Mouse (Mus musculus): ENCODE data around the gene Usp19. TPM values are rescaled to one million over a fixed set of nuclear protein-coding genes. Genes with fewer than 3 reads are reported as not detected.

Usp19 gene
- polyA plus RNA-seq, 1 experiment from 2014 or later, result 79.9 TPM

- DNase-seq (ENCODE audit: low spot score) (no peak), ATAC-seq (ENCODE audit: insufficient read depth, low FRiP score, low TSS enrichment) (no peak)
- Histone ChIP-seq H3K27ac (ENCODE audit: low read depth, low read length) (no peak overlapping the region), H3K9me3 (ENCODE audit: control insufficient read depth, low read length) (no peaks in the 10 kb centered on the region), H3K27me3 (ENCODE audit: control insufficient read depth, insufficient read depth, low read length) (no peaks in the 10 kb centered on the region), H3K4me3 (ENCODE audit: low read depth, low read length) (peak overlapping the region; percentile 96; the same call in 1 of the 2 replicates), H3K36me3 (ENCODE audit: control insufficient read depth, insufficient read depth, low read length) (peaks cover 16% of the 10 kb centered on the region), H3K4me1 (ENCODE audit: control insufficient read depth, insufficient read depth, low read length) (peaks cover 9% of the 10 kb centered on the region), H3K4me2 (ENCODE audit: low read depth) (peak overlapping the region; percentile 92), H3K9ac (ENCODE audit: low read length) (peak overlapping the region; percentile 88; the same call in 1 of the 2 replicates)
- 90% methylated on average over 5 of the region's 5 CpGs for WGBS
Observed at GRCm38 (mm10) chr9:108461675-108462074, 28.7 kb upstream of the Usp19 start.

GRCm38 (mm10) chr9:108462192-108462591 lies 28.2 kb upstream of the Usp19 start:
- no peak overlapping the region for H3K27ac ChIP-seq (ENCODE audit: low read depth, low read length)
- no peak overlapping the region for H3K9ac ChIP-seq (ENCODE audit: low read length)
- H3K27me3 ChIP-seq (ENCODE audit: control insufficient read depth, insufficient read depth, low read length), result no peaks in the 10 kb centered on the region
- H3K4me3 ChIP-seq (ENCODE audit: low read depth, low read length), result no peak overlapping the region
- no peaks in the 10 kb centered on the region for H3K9me3 ChIP-seq (ENCODE audit: control insufficient read depth, low read length)
- H3K36me3 ChIP-seq (ENCODE audit: control insufficient read depth, insufficient read depth, low read length), result peaks cover 17% of the 10 kb centered on the region
- ATAC-seq (ENCODE audit: insufficient read depth, low FRiP score, low TSS enrichment), result no peak
- no peak for DNase-seq (ENCODE audit: low spot score)
- peaks cover 9% of the 10 kb centered on the region for H3K4me1 ChIP-seq (ENCODE audit: control insufficient read depth, insufficient read depth, low read length)
- H3K4me2 ChIP-seq (ENCODE audit: low read depth), result no peak overlapping the region
- WGBS, result 95% methylated on average over 10 of the region's 10 CpGs

- peaks cover 9% of the 10 kb centered on the region for H3K4me1 ChIP-seq (ENCODE audit: control insufficient read depth, insufficient read depth, low read length)
- H3K27me3 ChIP-seq (ENCODE audit: control insufficient read depth, insufficient read depth, low read length), result no peaks in the 10 kb centered on the region
- no peak overlapping the region for H3K27ac ChIP-seq (ENCODE audit: low read depth, low read length)
- no peak overlapping the region for H3K9ac ChIP-seq (ENCODE audit: low read length)
- WGBS, result 96% methylated on average over 9 of the region's 9 CpGs
- H3K4me2 ChIP-seq (ENCODE audit: low read depth), result no peak overlapping the region
- DNase-seq (ENCODE audit: low spot score) (no peak), ATAC-seq (ENCODE audit: insufficient read depth, low FRiP score, low TSS enrichment) (no peak)
- H3K36me3 ChIP-seq (ENCODE audit: control insufficient read depth, insufficient read depth, low read length), result peaks cover 19% of the 10 kb centered on the region
- no peak overlapping the region for H3K4me3 ChIP-seq (ENCODE audit: low read depth, low read length)
- no peaks in the 10 kb centered on the region for H3K9me3 ChIP-seq (ENCODE audit: control insufficient read depth, low read length)
Observed at GRCm38 (mm10) chr9:108463713-108464112, 26.7 kb upstream of the Usp19 start.

- no peak overlapping the region for H3K9ac ChIP-seq (ENCODE audit: low read length)
- peaks cover 8% of the 10 kb centered on the region for H3K4me1 ChIP-seq (ENCODE audit: control insufficient read depth, insufficient read depth, low read length)
- DNase-seq (ENCODE audit: low spot score) (no peak), ATAC-seq (ENCODE audit: insufficient read depth, low FRiP score, low TSS enrichment) (no peak)
- no peaks in the 10 kb centered on the region for H3K9me3 ChIP-seq (ENCODE audit: control insufficient read depth, low read length)
- H3K27me3 ChIP-seq (ENCODE audit: control insufficient read depth, insufficient read depth, low read length), result no peaks in the 10 kb centered on the region
- no peak overlapping the region for H3K4me2 ChIP-seq (ENCODE audit: low read depth)
- no peak overlapping the region for H3K4me3 ChIP-seq (ENCODE audit: low read depth, low read length)
- 89% methylated on average over 2 of the region's 2 CpGs for WGBS
- no peak overlapping the region for H3K27ac ChIP-seq (ENCODE audit: low read depth, low read length)
- peaks cover 19% of the 10 kb centered on the region for H3K36me3 ChIP-seq (ENCODE audit: control insufficient read depth, insufficient read depth, low read length)
Observed at GRCm38 (mm10) chr9:108466219-108466618, 24.2 kb upstream of the Usp19 start.

GRCm38 (mm10) chr9:108469430-108469829 lies 21.0 kb upstream of the Usp19 start:
- H3K36me3 ChIP-seq (ENCODE audit: control insufficient read depth, insufficient read depth, low read length), result peaks cover 11% of the 10 kb centered on the region
- 75% methylated on average over 5 of the region's 5 CpGs for WGBS
- H3K4me2 ChIP-seq (ENCODE audit: low read depth), result no peak overlapping the region
- H3K4me3 ChIP-seq (ENCODE audit: low read depth, low read length), result no peak overlapping the region
- H3K27ac ChIP-seq (ENCODE audit: low read depth, low read length), result no peak overlapping the region
- DNase-seq (ENCODE audit: low spot score) (no peak), ATAC-seq (ENCODE audit: insufficient read depth, low FRiP score, low TSS enrichment) (no peak)
- H3K9me3 ChIP-seq (ENCODE audit: control insufficient read depth, low read length), result no peaks in the 10 kb centered on the region
- H3K4me1 ChIP-seq (ENCODE audit: control insufficient read depth, insufficient read depth, low read length), result no peaks in the 10 kb centered on the region
- H3K9ac ChIP-seq (ENCODE audit: low read length), result no peak overlapping the region
- H3K27me3 ChIP-seq (ENCODE audit: control insufficient read depth, insufficient read depth, low read length), result no peaks in the 10 kb centered on the region

- WGBS, result 85% methylated on average over 4 of the region's 4 CpGs
- DNase-seq (ENCODE audit: low spot score) (no peak), ATAC-seq (ENCODE audit: insufficient read depth, low FRiP score, low TSS enrichment) (no peak)
- H3K36me3 ChIP-seq (ENCODE audit: control insufficient read depth, insufficient read depth, low read length), result peaks cover 9% of the 10 kb centered on the region
- no peak overlapping the region for H3K4me2 ChIP-seq (ENCODE audit: low read depth)
- no peaks in the 10 kb centered on the region for H3K9me3 ChIP-seq (ENCODE audit: control insufficient read depth, low read length)
- no peak overlapping the region for H3K27ac ChIP-seq (ENCODE audit: low read depth, low read length)
- no peaks in the 10 kb centered on the region for H3K27me3 ChIP-seq (ENCODE audit: control insufficient read depth, insufficient read depth, low read length)
- H3K4me3 ChIP-seq (ENCODE audit: low read depth, low read length), result no peak overlapping the region
- no peak overlapping the region for H3K9ac ChIP-seq (ENCODE audit: low read length)
- H3K4me1 ChIP-seq (ENCODE audit: control insufficient read depth, insufficient read depth, low read length), result no peaks in the 10 kb centered on the region
Observed at GRCm38 (mm10) chr9:108469845-108470244, 20.6 kb upstream of the Usp19 start.

- no peak for DNase-seq (ENCODE audit: low spot score)
- Histone ChIP-seq H3K27me3 (ENCODE audit: control insufficient read depth, insufficient read depth, low read length) (no peaks in the 10 kb centered on the region), H3K4me2 (ENCODE audit: low read depth) (no peak overlapping the region), H3K4me1 (ENCODE audit: control insufficient read depth, insufficient read depth, low read length) (no peaks in the 10 kb centered on the region), H3K4me3 (ENCODE audit: low read depth, low read length) (no peak overlapping the region), H3K9ac (ENCODE audit: low read length) (no peak overlapping the region), H3K9me3 (ENCODE audit: control insufficient read depth, low read length) (no peaks in the 10 kb centered on the region), H3K27ac (ENCODE audit: low read depth, low read length) (no peak overlapping the region), H3K36me3 (ENCODE audit: control insufficient read depth, insufficient read depth, low read length) (no peaks in the 10 kb centered on the region)
- ATAC-seq (ENCODE audit: insufficient read depth, low FRiP score, low TSS enrichment), result no peak
- WGBS, result 69% methylated on average over 1 of the region's 1 CpGs
Observed at GRCm38 (mm10) chr9:108474528-108474927, 15.9 kb upstream of the Usp19 start.

GRCm38 (mm10) chr9:108478638-108479156 lies 11.7 kb upstream of the Usp19 start:
- H3K4me3 ChIP-seq (ENCODE audit: low read depth, low read length), result peak overlapping the region; percentile 27
- DNase-seq (ENCODE audit: low spot score) (peak; percentile 86), ATAC-seq (ENCODE audit: insufficient read depth, low FRiP score, low TSS enrichment) (peak; percentile 64)
- no peaks in the 10 kb centered on the region for H3K27me3 ChIP-seq (ENCODE audit: control insufficient read depth, insufficient read depth, low read length)
- H3K9me3 ChIP-seq (ENCODE audit: control insufficient read depth, low read length), result no peaks in the 10 kb centered on the region
- under 1% methylated on average over 20 of the region's 20 CpGs for WGBS
- H3K4me1 ChIP-seq (ENCODE audit: control insufficient read depth, insufficient read depth, low read length), result peaks cover 5% of the 10 kb centered on the region
- no peak overlapping the region for H3K27ac ChIP-seq (ENCODE audit: low read depth, low read length)
- H3K9ac ChIP-seq (ENCODE audit: low read length), result peak overlapping the region; percentile 9; the same call in 1 of the 2 replicates
- peak overlapping the region; percentile 36 for H3K4me2 ChIP-seq (ENCODE audit: low read depth)
- no peaks in the 10 kb centered on the region; the same call in 1 of the 2 replicates for H3K36me3 ChIP-seq (ENCODE audit: control insufficient read depth, insufficient read depth, low read length)

- no peak overlapping the region for H3K9ac ChIP-seq (ENCODE audit: low read length)
- no peak overlapping the region for H3K27ac ChIP-seq (ENCODE audit: low read depth, low read length)
- no peak for ATAC-seq (ENCODE audit: insufficient read depth, low FRiP score, low TSS enrichment)
- no peaks in the 10 kb centered on the region; the same call in none of the 2 replicates for H3K36me3 ChIP-seq (ENCODE audit: control insufficient read depth, insufficient read depth, low read length)
- H3K4me3 ChIP-seq (ENCODE audit: low read depth, low read length), result no peak overlapping the region; the same call in 1 of the 2 replicates
- H3K4me2 ChIP-seq (ENCODE audit: low read depth), result peak overlapping the region; percentile 36
- H3K4me1 ChIP-seq (ENCODE audit: control insufficient read depth, insufficient read depth, low read length), result peaks cover 5% of the 10 kb centered on the region
- peak; percentile 54 for DNase-seq (ENCODE audit: low spot score)
- no peaks in the 10 kb centered on the region for H3K27me3 ChIP-seq (ENCODE audit: control insufficient read depth, insufficient read depth, low read length)
- 41% methylated on average over 11 of the region's 11 CpGs for WGBS
- no peaks in the 10 kb centered on the region for H3K9me3 ChIP-seq (ENCODE audit: control insufficient read depth, low read length)
Observed at GRCm38 (mm10) chr9:108479241-108479640, 11.2 kb upstream of the Usp19 start.
